Mouse (Mus musculus): ENCODE measurements around the gene Plpp7. TPM values are rescaled to one million over a fixed set of nuclear protein-coding genes. Genes with fewer than 3 reads are reported as not detected.

The Plpp7 gene
- total and polyA plus RNA-seq, 3 experiments = 0.25 TPM; not detected in 2

GRCm38 (mm10) chr2:32150135-32150534, 54.8 kb downstream of the Plpp7 start:
- peak overlapping the region; percentile 14 for H3K9ac ChIP-seq (ENCODE audit: insufficient read depth, low read depth)
- no peaks in the 10 kb centered on the region for H3K36me3 ChIP-seq (replicated peaks in 1 of 2; ENCODE audit: control insufficient read depth in 1 of 2, insufficient read depth in 1 of 2, low read length in 1 of 2)
- H3K4me2 ChIP-seq (ENCODE audit: insufficient read depth, low read depth, poor library complexity, severe bottlenecking) = no peak overlapping the region
- no peaks in the 10 kb centered on the region for H3K9me3 ChIP-seq (replicated peaks; ENCODE audit: low read length)
- TF ChIP-seq USF1 (IDR thresholded peaks at IDR 0.05; ENCODE audit: low read depth, low read length) (no peak), POLR2A (IDR thresholded peaks at IDR 0.05; ENCODE audit: low read depth, low read length) (no peak), TBP (conservative IDR thresholded peaks at IDR 0.05; ENCODE audit: low read depth, low read length) (no peak), JUND (conservative IDR thresholded peaks at IDR 0.05; ENCODE audit: low read depth, low read length) (no peak), RAD21 (IDR thresholded peaks at IDR 0.05; ENCODE audit: low read depth, low read length) (no peak), IRF4 (IDR thresholded peaks at IDR 0.05; ENCODE audit: low read depth, low read length) (no peak), JUN (IDR thresholded peaks at IDR 0.05; ENCODE audit: insufficient read depth, low read depth, low read length) (no peak), SIN3A (IDR thresholded peaks at IDR 0.05; ENCODE audit: low read length) (no peak), TCF12 (IDR thresholded peaks at IDR 0.05; ENCODE audit: low read depth, low read length) (no peak), MAZ (IDR thresholded peaks at IDR 0.05; ENCODE audit: low read depth, low read length) (no peak), CTCF (conservative IDR thresholded peaks at IDR 0.05 in 1 of 2, IDR thresholded peaks at IDR 0.05 in 1 of 2; ENCODE audit: low read depth in 2 of 2, low read length in 2 of 2) (no peak), HCFC1 (IDR thresholded peaks at IDR 0.05; ENCODE audit: low read depth, low read length) (no peak), ZC3H11A (IDR thresholded peaks at IDR 0.05; ENCODE audit: low read depth, low read length) (no peak), ELF1 (IDR thresholded peaks at IDR 0.05; ENCODE audit: low read depth, low read length) (no peak), E2F4 (IDR thresholded peaks at IDR 0.05; ENCODE audit: insufficient replicate concordance, low read depth, low read length) (no peak), POLR2AphosphoS2 (IDR thresholded peaks at IDR 0.05; ENCODE audit: low read depth, low read length) (no peak), NELFE (IDR thresholded peaks at IDR 0.05; ENCODE audit: low read depth, low read length) (no peak), MYC (IDR thresholded peaks at IDR 0.05; ENCODE audit: low read depth, low read length) (no peak), GABPA (IDR thresholded peaks at IDR 0.05; ENCODE audit: insufficient replicate concordance, low read depth, low read length) (no peak)
- H3K27me3 ChIP-seq (replicated peaks) = no peaks in the 10 kb centered on the region
- peak overlapping the region in 2 of 3 experiments; percentile 36 to 50 for H3K4me3 ChIP-seq (replicated peaks in 1 of 3; ENCODE audit: low read depth in 2 of 3, low read length in 2 of 3, poor library complexity in 1 of 3)
- in situ Hi-C loops (cut with MboI; ENCODE audit: low pct_ligation_motif_present, low pct_unique_long_range_greater_than_20kb, low sequenced_read_pairs) = no loop called here
- peaks cover 38% of the 10 kb centered on the region for H3K79me2 ChIP-seq (replicated peaks; ENCODE audit: control insufficient read depth, extremely low read depth, insufficient read depth, poor library complexity, severe bottlenecking)
- dilution Hi-C loops (cut with MboI; ENCODE audit: extremely low pct_ligation_motif_present, extremely low pct_unique_long_range_greater_than_20kb, low sequenced_read_pairs) = no loop called here
- H3K4me1 ChIP-seq (ENCODE audit: control insufficient read depth in 1 of 2, insufficient read depth in 2 of 2) = peaks cover 6 to 18% of the 10 kb centered on the region in 2 experiments; a peak in 2 of 4 replicates
- H3K27ac ChIP-seq (ENCODE audit: insufficient read depth, low read depth) = no peak overlapping the region
- no peak for DNase-seq (ENCODE audit: extremely low read depth)

GRCm38 (mm10) chr2:32150562-32150923, 55.2 kb downstream of the Plpp7 start:
- dilution Hi-C loops (cut with MboI; ENCODE audit: extremely low pct_ligation_motif_present, extremely low pct_unique_long_range_greater_than_20kb, low sequenced_read_pairs) (no loop called here), in situ Hi-C loops (cut with MboI; ENCODE audit: low pct_ligation_motif_present, low pct_unique_long_range_greater_than_20kb, low sequenced_read_pairs) (no loop called here)
- Histone ChIP-seq H3K4me2 (ENCODE audit: insufficient read depth, low read depth, poor library complexity, severe bottlenecking) (peak overlapping the region; percentile 62; the same call in 1 of the 2 replicates), H3K36me3 (replicated peaks in 1 of 2; ENCODE audit: control insufficient read depth in 1 of 2, insufficient read depth in 1 of 2, low read length in 1 of 2) (no peaks in the 10 kb centered on the region), H3K9ac (ENCODE audit: insufficient read depth, low read depth) (peak overlapping the region; percentile 14), H3K79me2 (replicated peaks; ENCODE audit: control insufficient read depth, extremely low read depth, insufficient read depth, poor library complexity, severe bottlenecking) (peaks cover 42% of the 10 kb centered on the region), H3K4me1 (ENCODE audit: control insufficient read depth in 1 of 2, insufficient read depth in 2 of 2) (peaks cover 6 to 20% of the 10 kb centered on the region in 2 experiments; a peak in 2 of 4 replicates), H3K9me3 (replicated peaks; ENCODE audit: low read length) (no peaks in the 10 kb centered on the region), H3K27ac (ENCODE audit: insufficient read depth, low read depth) (no peak overlapping the region), H3K4me3 (replicated peaks in 1 of 3; ENCODE audit: low read depth in 2 of 3, low read length in 2 of 3, poor library complexity in 1 of 3) (peak overlapping the region; percentile 36 to 50 (median 49)), H3K27me3 (replicated peaks) (no peaks in the 10 kb centered on the region)
- TF ChIP-seq KAT2A (IDR thresholded peaks at IDR 0.05; ENCODE audit: insufficient replicate concordance, low read length) (no peak), MAFK (IDR thresholded peaks at IDR 0.05; ENCODE audit: insufficient replicate concordance, low read length) (no peak), ELF1 (IDR thresholded peaks at IDR 0.05; ENCODE audit: low read depth, low read length) (no peak), USF2 (conservative IDR thresholded peaks at IDR 0.05; ENCODE audit: low read depth, low read length) (no peak), SIN3A (IDR thresholded peaks at IDR 0.05; ENCODE audit: low read length) (no peak), IRF4 (IDR thresholded peaks at IDR 0.05; ENCODE audit: low read depth, low read length) (no peak), MXI1 (IDR thresholded peaks at IDR 0.05; ENCODE audit: low read depth, low read length) (no peak; the same call in 1 of the 2 replicates), EP300 (IDR thresholded peaks at IDR 0.05; ENCODE audit: low read length) (no peak), NRF1 (IDR thresholded peaks at IDR 0.05; ENCODE audit: low read depth, low read length) (no peak), SMC3 (IDR thresholded peaks at IDR 0.05; ENCODE audit: low read depth, low read length) (no peak), PAX5 (IDR thresholded peaks at IDR 0.05; ENCODE audit: low read length) (no peak), ZKSCAN1 (IDR thresholded peaks at IDR 0.05; ENCODE audit: borderline replicate concordance, low read depth, low read length) (no peak), MEF2A (IDR thresholded peaks at IDR 0.05; ENCODE audit: borderline replicate concordance, low read depth, low read length) (no peak), UBTF (IDR thresholded peaks at IDR 0.05; ENCODE audit: low read depth, low read length) (no peak)
- DNase-seq (ENCODE audit: extremely low read depth) = no peak

Data from CH12.LX (cell line).